Mouse (Mus musculus) heart, embryonic 16.5 days (tissue): ENCODE results near the gene Dse. TPM values are rescaled to one million over a fixed set of nuclear protein-coding genes. Genes with fewer than 3 reads are reported as not detected.
A peak's percentile ranks its signal among the peaks of the same experiment; 100 is the strongest.

Experiments
- ATAC-seq: fragments of 200-750 bp; cut with Nextera tagmentation; replicated peaks from 2 replicates; pipeline ENCODE4 v1.8.0; 2017; ENCODE audit warnings: moderate number of reproducible peaks; ENCODE audit not compliant: insufficient read depth, low FRiP score; ENCODE audit errors: extremely low read depth
- H3K27ac ChIP-seq: fragments of 300-500 bp; sonication (generic); 2 replicates; pipeline ENCODE4 v1.5.1; 2014; ENCODE audit warnings: mild to moderate bottlenecking, low read length, control low read depth, moderate library complexity
- H3K27me3 ChIP-seq: fragments of 300-500 bp; sonication (generic); 2 replicates; pipeline ENCODE4 v1.6.1; 2014; ENCODE audit warnings: low read length, mixed read lengths; ENCODE audit not compliant: control insufficient read depth, insufficient read depth
- H3K36me3 ChIP-seq: fragments of 300-500 bp; sonication (generic); 2 replicates; pipeline ENCODE4 v1.6.1; 2014; ENCODE audit not compliant: control insufficient read depth, insufficient read depth
- H3K4me1 ChIP-seq: fragments of 300-500 bp; sonication (generic); 2 replicates; pipeline ENCODE4 v1.6.1; 2014; ENCODE audit warnings: low read length, mixed read lengths; ENCODE audit not compliant: control insufficient read depth, insufficient read depth
- H3K4me2 ChIP-seq: fragments of 300-500 bp; sonication (generic); 2 replicates; pipeline ENCODE4 v1.6.1; 2014; ENCODE audit warnings: low read depth, mild to moderate bottlenecking, control low read depth, low read length
- H3K4me3 ChIP-seq: fragments of 300-500 bp; sonication (generic); 2 replicates; pipeline ENCODE4 v1.5.1; 2014; ENCODE audit warnings: mild to moderate bottlenecking, control low read depth, low read length
- H3K9ac ChIP-seq: fragments of 300-500 bp; sonication (generic); 2 replicates; pipeline ENCODE4 v1.6.1; 2014; ENCODE audit warnings: low read length, control low read depth
- H3K9me3 ChIP-seq: fragments of 300-500 bp; sonication (generic); replicated peaks from 2 replicates; pipeline ENCODE4 v1.6.1; 2016; ENCODE audit warnings: low read length; ENCODE audit not compliant: control insufficient read depth
- WGBS: fragments of 180-500 bp; shearing (Covaris S2); extraction: QIAGEN DNeasy Blood & Tissue Kit; methylation state at CpG from one replicate; pipeline ENCODE4 v1.1.7; 2014; 5-methylcytosine and 5-hydroxymethylcytosine counted together
- polyA plus RNA-seq: library from polyadenylated mRNA; unstranded; fragments of >200 nt; fragmentation: Nextera tagmentation; extraction: Ambion mirVana; gene quantifications from 2 replicates; pipeline ENCODE4 v1.2.1, GENCODE M21; 2015

Gene Dse
- polyA plus RNA-seq, 1 experiment from 2014 or later, result 12.2 TPM

- H3K27ac ChIP-seq, result no peak overlapping the region; the same call in 1 of the 2 replicates
- no peaks in the 10 kb centered on the region for H3K9me3 ChIP-seq
- peak overlapping the region; percentile 73 for H3K4me2 ChIP-seq
- no peaks in the 10 kb centered on the region for H3K27me3 ChIP-seq
- 11% methylated on average over 13 of the region's 13 CpGs for WGBS
- peak overlapping the region; percentile 95 for H3K4me3 ChIP-seq
- ATAC-seq, result no peak
- H3K36me3 ChIP-seq, result no peaks in the 10 kb centered on the region
- H3K4me1 ChIP-seq, result no peaks in the 10 kb centered on the region
- peak overlapping the region; percentile 88 for H3K9ac ChIP-seq
Measured at GRCm38 (mm10) chr10:34208031-34208430, 516 bp upstream of the Dse start.

GRCm38 (mm10) chr10:34206783-34207502 is 572 bp downstream of the Dse start:
- peak; percentile 97 for ATAC-seq
- Histone ChIP-seq H3K27me3 (no peaks in the 10 kb centered on the region), H3K4me3 (peak overlapping the region; percentile 95), H3K36me3 (no peaks in the 10 kb centered on the region), H3K4me1 (no peaks in the 10 kb centered on the region), H3K9ac (peak overlapping the region; percentile 88), H3K27ac (peak overlapping the region; percentile 93), H3K9me3 (no peaks in the 10 kb centered on the region), H3K4me2 (peak overlapping the region; percentile 73)
- WGBS, result under 1% methylated on average over 51 of the region's 65 CpGs

GRCm38 (mm10) chr10:34206436-34206782 is 1.1 kb downstream of the Dse start:
- Histone ChIP-seq H3K4me3 (peak overlapping the region; percentile 95), H3K27ac (peak overlapping the region; percentile 93), H3K27me3 (no peaks in the 10 kb centered on the region), H3K4me1 (no peaks in the 10 kb centered on the region), H3K4me2 (peak overlapping the region; percentile 73), H3K9me3 (no peaks in the 10 kb centered on the region), H3K9ac (peak overlapping the region; percentile 88), H3K36me3 (no peaks in the 10 kb centered on the region)
- ATAC-seq, result no peak; the same call in 1 of the 2 replicates
- 2% methylated on average over 15 of the region's 15 CpGs for WGBS

GRCm38 (mm10) chr10:34205825-34206224 is 1.7 kb downstream of the Dse start:
- Histone ChIP-seq H3K4me2 (peak overlapping the region; percentile 30), H3K27me3 (no peaks in the 10 kb centered on the region), H3K4me1 (no peaks in the 10 kb centered on the region), H3K4me3 (no peak overlapping the region), H3K9me3 (no peaks in the 10 kb centered on the region), H3K36me3 (no peaks in the 10 kb centered on the region), H3K9ac (no peak overlapping the region), H3K27ac (no peak overlapping the region)
- WGBS, result 93% methylated on average over 1 of the region's 1 CpGs
- no peak for ATAC-seq

GRCm38 (mm10) chr10:34200689-34201088 is 6.8 kb downstream of the Dse start:
- no peak for ATAC-seq
- Histone ChIP-seq H3K36me3 (no peaks in the 10 kb centered on the region), H3K9me3 (0 out of 2 replicates have a peak, but pooled peaks cover 4% of the 10 kb centered on the region), H3K4me2 (no peak overlapping the region), H3K4me1 (peaks cover 19% of the 10 kb centered on the region), H3K4me3 (no peak overlapping the region), H3K27ac (no peak overlapping the region), H3K27me3 (no peaks in the 10 kb centered on the region), H3K9ac (no peak overlapping the region)
- 91% methylated on average over 1 of the region's 1 CpGs for WGBS

- 45% methylated on average over 3 of the region's 3 CpGs for WGBS
- peak overlapping the region; percentile 19 for H3K27ac ChIP-seq
- H3K4me2 ChIP-seq, result no peak overlapping the region
- H3K4me1 ChIP-seq, result peaks cover 28% of the 10 kb centered on the region
- no peaks in the 10 kb centered on the region for H3K27me3 ChIP-seq
- no peaks in the 10 kb centered on the region for H3K36me3 ChIP-seq
- no peak for ATAC-seq
- no peak overlapping the region for H3K9ac ChIP-seq
- no peak overlapping the region for H3K4me3 ChIP-seq
- H3K9me3 ChIP-seq, result 0 out of 2 replicates have a peak, but pooled peaks cover 4% of the 10 kb centered on the region
Measured at GRCm38 (mm10) chr10:34198574-34198973, 8.9 kb downstream of the Dse start.

- Histone ChIP-seq H3K27me3 (no peaks in the 10 kb centered on the region), H3K9me3 (0 out of 2 replicates have a peak, but pooled peaks cover 4% of the 10 kb centered on the region), H3K4me2 (no peak overlapping the region), H3K4me3 (no peak overlapping the region), H3K27ac (peak overlapping the region; percentile 19), H3K9ac (no peak overlapping the region), H3K4me1 (peaks cover 28% of the 10 kb centered on the region), H3K36me3 (no peaks in the 10 kb centered on the region)
- 18% methylated on average over 3 of the region's 3 CpGs for WGBS
- 0 out of 2 replicates have a peak, but pooled peaks have one; percentile 45 for ATAC-seq
Measured at GRCm38 (mm10) chr10:34198061-34198460, 9.5 kb downstream of the Dse start.

- no peak overlapping the region for H3K4me2 ChIP-seq
- H3K4me3 ChIP-seq, result no peak overlapping the region
- H3K9me3 ChIP-seq, result 0 out of 2 replicates have a peak, but pooled peaks cover 4% of the 10 kb centered on the region
- H3K27me3 ChIP-seq, result no peaks in the 10 kb centered on the region
- H3K4me1 ChIP-seq, result peaks cover 28% of the 10 kb centered on the region
- ATAC-seq, result no peak
- no peak overlapping the region for H3K9ac ChIP-seq
- H3K36me3 ChIP-seq, result no peaks in the 10 kb centered on the region
- 67% methylated on average over 3 of the region's 3 CpGs for WGBS
- no peak overlapping the region for H3K27ac ChIP-seq
Measured at GRCm38 (mm10) chr10:34197269-34197668, 10.2 kb downstream of the Dse start.

- Histone ChIP-seq H3K36me3 (no peaks in the 10 kb centered on the region), H3K27ac (0 out of 2 replicates have a peak overlapping the region, but pooled peaks have one; percentile 29), H3K4me3 (no peak overlapping the region), H3K4me2 (no peak overlapping the region), H3K27me3 (no peaks in the 10 kb centered on the region), H3K4me1 (peaks cover 28% of the 10 kb centered on the region), H3K9ac (no peak overlapping the region), H3K9me3 (0 out of 2 replicates have a peak, but pooled peaks cover 4% of the 10 kb centered on the region)
- WGBS, result 23% methylated on average over 2 of the region's 2 CpGs
- ATAC-seq, result no peak
Measured at GRCm38 (mm10) chr10:34194957-34195356, 12.6 kb downstream of the Dse start.
